Mouse (Mus musculus) forebrain, embryonic 14.5 days (tissue): ENCODE results near the gene Hoxc13. TPM values are rescaled to one million over a fixed set of nuclear protein-coding genes. Genes with fewer than 3 reads are reported as not detected.

Experiments
- ATAC-seq: fragments of 200-750 bp; cut with Nextera tagmentation; 2 replicates; pipeline ENCODE4 v1.8.0; 2017; ENCODE audit warnings: mild to moderate bottlenecking, moderate library complexity
- DNase-seq: peaks from one replicate; pipeline ENCODE4 v3.0.0-alpha.2; 2015; ENCODE audit warnings: low spot score
- H3K27ac ChIP-seq: fragments of 300-500 bp; sonication (generic); 2 replicates; pipeline ENCODE4 v1.5.1; 2014; ENCODE audit warnings: low read depth, mild to moderate bottlenecking, control low read depth, low read length, moderate library complexity
- H3K27me3 ChIP-seq: fragments of 300-500 bp; sonication (generic); replicated peaks from 2 replicates; pipeline ENCODE4 v1.6.1; 2014; ENCODE audit warnings: low read length, control low read depth, mixed read lengths; ENCODE audit not compliant: control insufficient read depth, insufficient read depth
- H3K36me3 ChIP-seq: fragments of 300-500 bp; sonication (generic); 2 replicates; pipeline ENCODE4 v1.6.1; 2014; ENCODE audit warnings: low read length, control low read depth; ENCODE audit not compliant: control insufficient read depth, insufficient read depth
- H3K4me1 ChIP-seq: fragments of 300-500 bp; sonication (generic); 2 replicates; pipeline ENCODE4 v1.6.1; 2014; ENCODE audit warnings: antibody characterized with exemption, low read length, control low read depth; ENCODE audit not compliant: control insufficient read depth, insufficient read depth
- H3K4me2 ChIP-seq: fragments of 300-500 bp; sonication (generic); 2 replicates; pipeline ENCODE4 v1.6.1; 2014; ENCODE audit warnings: mild to moderate bottlenecking, control low read depth, low read length
- H3K4me3 ChIP-seq: fragments of 300-500 bp; sonication (generic); 2 replicates; pipeline ENCODE4 v1.5.1; 2014; ENCODE audit warnings: low read depth, low read length, control low read depth
- H3K9ac ChIP-seq: fragments of 300-500 bp; sonication (generic); 2 replicates; pipeline ENCODE4 v1.6.1; 2014; ENCODE audit warnings: mild to moderate bottlenecking, low read length, control low read depth, moderate library complexity
- H3K9me3 ChIP-seq: fragments of 300-500 bp; sonication (generic); replicated peaks from 2 replicates; pipeline ENCODE4 v1.6.1; 2016; ENCODE audit warnings: low read length, control low read depth, mixed read lengths; ENCODE audit not compliant: control insufficient read depth
- WGBS: fragments of 180-500 bp; shearing (Covaris S2); extraction: QIAGEN DNeasy Blood & Tissue Kit; methylation state at CpG from one replicate; pipeline ENCODE4 v1.1.7; 2014; 5-methylcytosine and 5-hydroxymethylcytosine counted together
- microRNA-seq: library from miRNA; unstranded; fragments of <30 nt; microRNA quantifications from one replicate; pipeline ENCODE4, GENCODE M21; 2016
- polyA plus RNA-seq: library from polyadenylated mRNA; unstranded; fragments of >200 nt; fragmentation: Nextera tagmentation; extraction: Ambion mirVana; gene quantifications from 2 replicates; pipeline ENCODE4 v1.2.1, GENCODE M21; 2014

The Hoxc13 gene
- polyA plus RNA-seq, 1 experiment from 2014 or later, result not detected

DNA sequence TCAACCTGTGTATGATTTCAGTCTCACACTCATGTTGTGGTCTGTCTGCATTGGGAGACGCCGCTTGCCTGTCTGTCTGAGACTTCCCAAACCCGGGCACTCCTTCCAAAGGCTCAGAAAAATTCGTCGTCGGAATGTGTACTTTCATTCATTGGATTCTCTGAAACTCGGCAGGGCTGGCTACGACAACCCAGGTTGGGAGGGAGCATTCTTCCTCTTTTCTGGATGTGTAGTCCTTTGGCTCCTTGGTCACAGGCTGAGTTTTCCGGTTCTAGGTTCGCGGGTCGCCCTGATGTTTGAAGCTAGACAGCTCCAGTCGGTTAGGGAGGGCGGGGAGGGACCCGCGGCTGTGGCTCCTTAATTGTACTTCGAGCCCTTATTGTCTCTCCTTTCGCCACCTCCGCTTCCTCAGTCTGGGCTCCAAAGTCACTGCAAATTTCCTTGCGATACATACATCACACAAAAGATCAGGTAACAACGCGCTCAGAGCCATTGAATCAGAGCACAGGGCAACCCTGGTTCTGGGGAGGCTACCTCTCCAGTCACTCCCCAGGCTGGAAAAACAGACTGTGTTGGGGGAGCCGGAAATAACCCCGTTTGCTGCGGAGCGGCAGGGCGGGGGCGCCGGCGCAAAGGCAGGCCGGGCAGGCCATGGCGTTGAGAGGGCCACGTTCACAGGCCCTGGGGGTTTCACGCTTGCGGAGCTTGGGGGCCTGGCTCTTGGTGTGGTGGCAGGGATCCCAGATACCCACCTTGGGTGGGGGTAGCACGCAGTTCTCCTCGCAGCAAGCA, 55.9 kb downstream of the Hoxc13 start:
- H3K4me3 ChIP-seq, result no peak overlapping the region
- ATAC-seq (no peak), DNase-seq (no peak)
- WGBS, result under 1% methylated on average over 37 of the region's 37 CpGs
- H3K4me1 ChIP-seq, result 0 out of 2 replicates have a peak, but pooled peaks cover 2% of the 10 kb centered on the region
- no peaks in the 10 kb centered on the region for H3K9me3 ChIP-seq
- no peak overlapping the region for H3K9ac ChIP-seq
- no peaks in the 10 kb centered on the region for H3K36me3 ChIP-seq
- H3K27me3 ChIP-seq, result peaks cover 98% of the 10 kb centered on the region
- H3K27ac ChIP-seq, result no peak overlapping the region
- H3K4me2 ChIP-seq, result no peak overlapping the region

DNA sequence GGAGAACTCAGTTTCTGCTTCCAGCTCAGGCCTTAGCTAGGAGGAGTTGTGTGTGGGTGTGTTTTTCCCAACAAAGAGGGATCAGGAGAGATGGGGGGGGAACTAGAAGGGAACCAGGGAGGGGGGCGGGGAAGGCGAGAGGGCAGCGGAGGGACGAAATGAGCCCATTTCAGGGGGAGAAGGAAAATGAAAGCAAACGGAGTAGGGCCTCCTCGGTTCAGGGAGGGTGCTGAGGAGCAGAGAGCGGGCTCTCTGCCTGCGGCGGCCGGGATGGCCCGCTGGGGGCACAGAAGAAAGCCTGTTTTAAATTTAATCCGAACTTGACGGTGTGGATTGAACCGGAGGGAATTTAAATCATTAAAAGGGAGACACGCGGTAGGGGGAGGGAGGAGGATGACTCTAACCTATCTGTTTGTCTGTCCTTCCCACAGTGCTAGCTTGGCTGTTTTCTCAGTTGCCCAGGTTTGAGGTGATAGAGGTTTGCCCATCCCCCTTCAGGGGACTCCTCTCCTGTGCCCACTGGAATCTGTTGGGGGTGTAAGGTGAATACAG, 56.6 kb downstream of the Hoxc13 start:
- Histone ChIP-seq H3K4me3 (no peak overlapping the region), H3K36me3 (no peaks in the 10 kb centered on the region), H3K4me1 (0 out of 2 replicates have a peak, but pooled peaks cover 3% of the 10 kb centered on the region), H3K9me3 (no peaks in the 10 kb centered on the region), H3K27ac (no peak overlapping the region), H3K27me3 (peaks cover 98% of the 10 kb centered on the region), H3K9ac (no peak overlapping the region), H3K4me2 (no peak overlapping the region)
- ATAC-seq (no peak), DNase-seq (no peak)
- WGBS, result under 1% methylated on average over 16 of the region's 16 CpGs

Small RNA genes lying within 50 kb of the gene (microRNA-seq; reads per million reads assigned to microRNA genes)
- gene Mir196a-2, result 0.93 reads per million

Other genes with a start within 250 kb of the Hoxc13 start
- 62.4 and 88.3 TPM in 2 replicates for gene Atp5g2, start 248.8 kb upstream of the Hoxc13 start, polyA plus RNA-seq
- gene Calcoco1, start 198.9 kb upstream of the Hoxc13 start, polyA plus RNA-seq, result 48.2 and 61.2 TPM in 2 replicates
- not detected in 2 replicates for gene Hoxc12, start 15.7 kb downstream of the Hoxc13 start, polyA plus RNA-seq
- not detected in 2 replicates for gene Hoxc11, start 33.3 kb downstream of the Hoxc13 start, polyA plus RNA-seq
- gene Hoxc10, start 45.7 kb downstream of the Hoxc13 start, polyA plus RNA-seq, result not detected in 2 replicates
- not detected in 2 replicates for gene Hoxc5, start 46.3 kb downstream of the Hoxc13 start, polyA plus RNA-seq
- not detected in 2 replicates for gene Hoxc9, start 55.3 kb downstream of the Hoxc13 start, polyA plus RNA-seq
- gene Hoxc8, start 69.5 kb downstream of the Hoxc13 start, polyA plus RNA-seq, result not detected in 2 replicates
- not detected in 2 replicates for gene Hoxc6, start 77.2 kb downstream of the Hoxc13 start, polyA plus RNA-seq
- gene Hoxc4, start 97.8 kb downstream of the Hoxc13 start, polyA plus RNA-seq, result not detected in 2 replicates
- 25.3 and 26.5 TPM in 2 replicates for gene Smug1, start 246.0 kb downstream of the Hoxc13 start, polyA plus RNA-seq